8 mouse cellular contexts compared by ENCODE assay signal in the genomic region with DNA sequence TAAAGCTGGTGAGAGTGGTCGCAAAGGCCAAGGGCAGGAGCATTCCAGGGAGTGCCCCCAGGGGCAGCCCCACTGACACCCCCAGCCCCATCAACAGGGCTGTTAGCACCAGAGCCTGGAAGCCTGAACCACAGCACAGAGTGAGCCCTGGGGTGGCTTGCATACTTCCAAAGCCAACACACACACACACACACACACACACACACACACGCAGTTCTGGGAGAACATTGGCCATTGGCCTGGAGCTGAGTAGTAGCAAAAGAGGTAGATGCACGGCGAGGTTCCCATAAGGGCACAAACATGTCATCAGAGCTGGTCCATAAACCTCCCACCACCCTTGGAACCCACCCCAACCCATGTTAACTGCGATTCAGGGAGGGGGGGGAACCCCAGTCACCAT. TPM values are rescaled to one million over a fixed set of nuclear protein-coding genes. Genes with fewer than 3 reads are reported as not detected.
DNase-seq lines count a peak whose midpoint lies in the region; ATAC-seq and TF ChIP-seq lines count a peak whose summit lies in the region.

No protein-coding gene starts in this region.

- no peak for ATAC-seq in heart, embryonic 13.5 days (ENCODE audit: extremely low read depth, insufficient number of reproducible peaks, low FRiP score, low TSS enrichment)
- ATAC-seq in forebrain, embryonic 16.5 days, result no peak
- no peak for ATAC-seq in liver, embryonic 16.5 days (ENCODE audit: low read depth)

- H3K9ac ChIP-seq in heart, embryonic 13.5 days, result peak overlapping the region; percentile 79
- H3K9ac ChIP-seq in ES-Bruce4 (ENCODE audit: low read depth, poor library complexity, severe bottlenecking), result peak overlapping the region; percentile 74
- H3K9ac ChIP-seq in forebrain, embryonic 16.5 days (replicated peaks; ENCODE audit: low read depth, low read length), result peak overlapping the region; percentile 84
- H3K9ac ChIP-seq in liver, embryonic 16.5 days (ENCODE audit: low read depth, low read length), result peak overlapping the region; percentile 75

- WGBS in heart, embryonic 13.5 days, result 31% methylated on average over 5 of the region's 5 CpGs
- WGBS in forebrain, embryonic 16.5 days, result 43% methylated on average over 5 of the region's 5 CpGs
- WGBS in liver, embryonic 16.5 days (ENCODE audit: insufficient replicate concordance), result 43% methylated on average over 5 of the region's 5 CpGs

- peaks cover 36% of the 10 kb centered on the region for H3K4me1 ChIP-seq in heart, embryonic 13.5 days
- H3K4me1 ChIP-seq in ES-Bruce4 (ENCODE audit: control insufficient read depth, insufficient read depth, low read length), result peaks cover 2% of the 10 kb centered on the region
- H3K4me1 ChIP-seq in forebrain, embryonic 16.5 days (replicated peaks; ENCODE audit: control insufficient read depth, insufficient read depth, low read length), result peaks cover 34% of the 10 kb centered on the region
- H3K4me1 ChIP-seq in liver, embryonic 16.5 days (ENCODE audit: control insufficient read depth, low read depth, low read length), result peaks cover 35% of the 10 kb centered on the region

- H3K27ac ChIP-seq in heart, embryonic 13.5 days (replicated peaks), result peak overlapping the region; percentile 74; the same call in 1 of the 2 replicates
- no peak overlapping the region for H3K27ac ChIP-seq in ES-Bruce4 (ENCODE audit: insufficient read depth, low read length)
- peak overlapping the region; percentile 90 for H3K27ac ChIP-seq in forebrain, embryonic 16.5 days (ENCODE audit: low read length)
- H3K27ac ChIP-seq in liver, embryonic 16.5 days (ENCODE audit: low read length), result no peak overlapping the region; the same call in 1 of the 2 replicates

- no peaks in the 10 kb centered on the region for H3K9me3 ChIP-seq in heart, embryonic 13.5 days
- H3K9me3 ChIP-seq in ES-Bruce4 (replicated peaks; ENCODE audit: control insufficient read depth, insufficient read depth, low read length, poor library complexity, severe bottlenecking), result no peaks in the 10 kb centered on the region
- H3K9me3 ChIP-seq in forebrain, embryonic 16.5 days (ENCODE audit: control insufficient read depth, low read length), result no peaks in the 10 kb centered on the region
- H3K9me3 ChIP-seq in liver, embryonic 16.5 days (replicated peaks; ENCODE audit: control insufficient read depth, low read length), result no peaks in the 10 kb centered on the region

- TF ChIP-seq CTCF in ES-Bruce4 (IDR thresholded peaks at IDR 0.05; ENCODE audit: low read depth, low read length), result no peak

- peak overlapping the region; percentile 99 for H3K4me2 ChIP-seq in heart, embryonic 13.5 days
- H3K4me2 ChIP-seq in forebrain, embryonic 16.5 days (ENCODE audit: low read length), result peak overlapping the region; percentile 99
- H3K4me2 ChIP-seq in liver, embryonic 16.5 days (ENCODE audit: low read depth, low read length), result peak overlapping the region; percentile 94

- H3K36me3 ChIP-seq in heart, embryonic 13.5 days, result peaks cover 33% of the 10 kb centered on the region
- no peaks in the 10 kb centered on the region for H3K36me3 ChIP-seq in ES-Bruce4 (ENCODE audit: control insufficient read depth, insufficient read depth, low read length, poor library complexity, severe bottlenecking)
- peaks cover 12% of the 10 kb centered on the region for H3K36me3 ChIP-seq in forebrain, embryonic 16.5 days (ENCODE audit: control insufficient read depth, insufficient read depth)
- no peaks in the 10 kb centered on the region; the same call in 1 of the 2 replicates for H3K36me3 ChIP-seq in liver, embryonic 16.5 days (ENCODE audit: control insufficient read depth, insufficient read depth)

- no peak for TF ChIP-seq POLR2A in ES-Bruce4 (IDR thresholded peaks at IDR 0.05; ENCODE audit: insufficient read depth, low read length)

- DNase-seq in heart, postnatal 25 days (ENCODE audit: low spot score), result no peak
- DNase-seq in thymus, postnatal 25 days, result no peak
- DNase-seq in adrenal gland, postnatal 14 days, result no peak
- DNase-seq in B cell, adult 2 months, result no peak

- peak overlapping the region; percentile 58 for H3K4me3 ChIP-seq in heart, embryonic 13.5 days
- peak overlapping the region; percentile 44 for H3K4me3 ChIP-seq in ES-Bruce4 (ENCODE audit: low read depth, low read length)
- peak overlapping the region; percentile 73 for H3K4me3 ChIP-seq in forebrain, embryonic 16.5 days (replicated peaks; ENCODE audit: low read length)
- H3K4me3 ChIP-seq in liver, embryonic 16.5 days (ENCODE audit: low read depth, low read length), result peak overlapping the region; percentile 66

- no peaks in the 10 kb centered on the region for H3K27me3 ChIP-seq in heart, embryonic 13.5 days (replicated peaks)
- no peaks in the 10 kb centered on the region for H3K27me3 ChIP-seq in ES-Bruce4 (ENCODE audit: control insufficient read depth, insufficient read depth, low read length, poor library complexity, severe bottlenecking)
- H3K27me3 ChIP-seq in forebrain, embryonic 16.5 days (replicated peaks; ENCODE audit: control insufficient read depth, insufficient read depth, low read length), result no peaks in the 10 kb centered on the region
- H3K27me3 ChIP-seq in liver, embryonic 16.5 days (ENCODE audit: control insufficient read depth, insufficient read depth, low read depth, low read length), result no peaks in the 10 kb centered on the region

- TF ChIP-seq EP300 in ES-Bruce4 (IDR thresholded peaks at IDR 0.05; ENCODE audit: insufficient read depth, low read depth, low read length), result no peak

- intact Hi-C loops in heart, postnatal 25 days (cut with DNase I), result no loop called here

RNA-seq across cellular contexts. Expression of a gene that starts 1.6 kb away (rescaled TPM):
- polyA plus RNA-seq in heart, embryonic 13.5 days (2015; fragmentation: Nextera tagmentation; extraction: Ambion mirVana), result 7.8 and 8.0 TPM in 2 replicates
- total RNA-seq in heart, postnatal 25 days (2021), result 1 to 10 TPM; 4.2 to 5.1 TPM
- polyA plus RNA-seq in ES-Bruce4 (2011; ENCODE audit: insufficient read depth, insufficient read length, low read depth, missing spikeins), result 19.1 and 25.8 TPM in 2 replicates
- polyA plus RNA-seq in forebrain, embryonic 16.5 days (2015; fragmentation: Nextera tagmentation; extraction: Ambion mirVana), result 34.0 and 41.3 TPM in 2 replicates
- polyA plus RNA-seq in liver, embryonic 16.5 days (2015; fragmentation: Nextera tagmentation; extraction: Ambion mirVana), result 48.0 and 53.7 TPM in 2 replicates
- 9.5 and 19.3 TPM in 2 replicates for total RNA-seq in adrenal gland, postnatal 14 days (2021)

RNA-seq across cellular contexts. Expression of a gene that starts 5.6 kb away (rescaled TPM):
- 21.1 and 23.1 TPM in 2 replicates for polyA plus RNA-seq in heart, embryonic 13.5 days (2015; fragmentation: Nextera tagmentation; extraction: Ambion mirVana)
- total RNA-seq in heart, postnatal 25 days (2021), result 10 to 100 TPM; 11.9 to 12.4 TPM
- 6.5 and 8.9 TPM in 2 replicates for polyA plus RNA-seq in ES-Bruce4 (2011; ENCODE audit: insufficient read depth, insufficient read length, low read depth, missing spikeins)
- polyA plus RNA-seq in forebrain, embryonic 16.5 days (2015; fragmentation: Nextera tagmentation; extraction: Ambion mirVana), result 30.1 and 31.0 TPM in 2 replicates
- 15.3 and 17.7 TPM in 2 replicates for polyA plus RNA-seq in liver, embryonic 16.5 days (2015; fragmentation: Nextera tagmentation; extraction: Ambion mirVana)
- 24.9 and 25.3 TPM in 2 replicates for total RNA-seq in adrenal gland, postnatal 14 days (2021)

RNA-seq across cellular contexts. Expression of a gene that starts 8.9 kb away (rescaled TPM):
- polyA plus RNA-seq in heart, embryonic 13.5 days (2015; fragmentation: Nextera tagmentation; extraction: Ambion mirVana), result 467 and 540 TPM in 2 replicates
- total RNA-seq in heart, postnatal 25 days (2021), result 100 to 1,000 TPM; 499 to 563 TPM
- polyA plus RNA-seq in ES-Bruce4 (2011; ENCODE audit: insufficient read depth, insufficient read length, low read depth, missing spikeins), result 1,239 and 1,271 TPM in 2 replicates
- polyA plus RNA-seq in forebrain, embryonic 16.5 days (2015; fragmentation: Nextera tagmentation; extraction: Ambion mirVana), result 493 and 512 TPM in 2 replicates
- polyA plus RNA-seq in liver, embryonic 16.5 days (2015; fragmentation: Nextera tagmentation; extraction: Ambion mirVana), result 440 and 454 TPM in 2 replicates
- 956 and 1,133 TPM in 2 replicates for total RNA-seq in adrenal gland, postnatal 14 days (2021)

RNA-seq across cellular contexts. Expression of a gene that starts 9.0 kb away (rescaled TPM):
- 59.8 and 66.3 TPM in 2 replicates for polyA plus RNA-seq in heart, embryonic 13.5 days (2015; fragmentation: Nextera tagmentation; extraction: Ambion mirVana)
- 10 to 100 TPM; 39.0 to 39.2 TPM for total RNA-seq in heart, postnatal 25 days (2021)
- 44.9 and 65.1 TPM in 2 replicates for polyA plus RNA-seq in ES-Bruce4 (2011; ENCODE audit: insufficient read depth, insufficient read length, low read depth, missing spikeins)
- polyA plus RNA-seq in forebrain, embryonic 16.5 days (2015; fragmentation: Nextera tagmentation; extraction: Ambion mirVana), result 65.0 and 74.0 TPM in 2 replicates
- polyA plus RNA-seq in liver, embryonic 16.5 days (2015; fragmentation: Nextera tagmentation; extraction: Ambion mirVana), result 37.4 and 38.5 TPM in 2 replicates
- 59.7 and 68.2 TPM in 2 replicates for total RNA-seq in adrenal gland, postnatal 14 days (2021)

RNA-seq across cellular contexts. Expression of a gene that starts 10.5 kb away (rescaled TPM):
- polyA plus RNA-seq in heart, embryonic 13.5 days (2015; fragmentation: Nextera tagmentation; extraction: Ambion mirVana), result 48.1 and 48.4 TPM in 2 replicates
- total RNA-seq in heart, postnatal 25 days (2021), result 10 to 100 TPM; 23.0 to 25.3 TPM
- 46.6 and 47.4 TPM in 2 replicates for polyA plus RNA-seq in ES-Bruce4 (2011; ENCODE audit: insufficient read depth, insufficient read length, low read depth, missing spikeins)
- 85.9 and 88.5 TPM in 2 replicates for polyA plus RNA-seq in forebrain, embryonic 16.5 days (2015; fragmentation: Nextera tagmentation; extraction: Ambion mirVana)
- polyA plus RNA-seq in liver, embryonic 16.5 days (2015; fragmentation: Nextera tagmentation; extraction: Ambion mirVana), result 27.8 and 28.9 TPM in 2 replicates
- total RNA-seq in adrenal gland, postnatal 14 days (2021), result 44.9 and 47.9 TPM in 2 replicates

Comparison
In these comparisons a context has a peak if more than half of its experiments do, and no peak if none do; other contexts are left out.
1. H3K27ac ChIP-seq: peak in heart, embryonic 13.5 days (single experiment) and forebrain, embryonic 16.5 days (single experiment); none in ES-Bruce4 (single experiment) and liver, embryonic 16.5 days (single experiment).
2. Peak in every context shown above with its lines, with median percentiles within 50 percentile points of each other: H3K4me2 ChIP-seq, H3K4me3 ChIP-seq and H3K9ac ChIP-seq.